Mouse (Mus musculus) midbrain, embryonic 14.5 days (tissue): ENCODE data around the gene Mpv17. TPM values are rescaled to one million over a fixed set of nuclear protein-coding genes. Genes with fewer than 3 reads are reported as not detected.

ENCODE experiments used
- ATAC-seq: fragments of 200-750 bp; cut with Nextera tagmentation; 2 replicates; pipeline ENCODE4 v1.8.0; 2017; ENCODE audit warnings: moderate number of reproducible peaks, moderate library complexity; ENCODE audit not compliant: low FRiP score, low TSS enrichment
- DNase-seq: peaks from one replicate; pipeline ENCODE4 v3.0.0-alpha.2; 2015
- H3K27ac ChIP-seq: fragments of 300-500 bp; sonication (generic); replicated peaks from 2 replicates; pipeline ENCODE4 v1.5.1; 2014; ENCODE audit warnings: mild to moderate bottlenecking, low read depth, low read length, moderate library complexity
- H3K27me3 ChIP-seq: fragments of 300-500 bp; sonication (generic); 2 replicates; pipeline ENCODE4 v1.6.1; 2014; ENCODE audit warnings: low read length, control low read depth, mixed read lengths; ENCODE audit not compliant: control insufficient read depth, insufficient read depth
- H3K36me3 ChIP-seq: fragments of 300-500 bp; sonication (generic); 2 replicates; pipeline ENCODE4 v1.6.1; 2014; ENCODE audit warnings: low read length, control low read depth; ENCODE audit not compliant: control insufficient read depth, insufficient read depth
- H3K4me1 ChIP-seq: fragments of 300-500 bp; sonication (generic); 2 replicates; pipeline ENCODE4 v1.6.1; 2014; ENCODE audit warnings: mild to moderate bottlenecking, antibody characterized with exemption, low read length, control low read depth; ENCODE audit not compliant: control insufficient read depth, insufficient read depth
- H3K4me2 ChIP-seq: fragments of 300-500 bp; sonication (generic); 2 replicates; pipeline ENCODE4 v1.6.1; 2014; ENCODE audit warnings: mild to moderate bottlenecking, low read length, moderate library complexity
- H3K4me3 ChIP-seq: fragments of 300-500 bp; sonication (generic); replicated peaks from 2 replicates; pipeline ENCODE4 v1.5.1; 2014; ENCODE audit warnings: low read depth, low read length
- H3K9ac ChIP-seq: fragments of 300-500 bp; sonication (generic); replicated peaks from 2 replicates; pipeline ENCODE4 v1.6.1; 2014; ENCODE audit warnings: mild to moderate bottlenecking, low read length, moderate library complexity
- H3K9me3 ChIP-seq: fragments of 300-500 bp; sonication (generic); 2 replicates; pipeline ENCODE4 v1.6.1; 2016; ENCODE audit warnings: low read length, control low read depth, mixed read lengths; ENCODE audit not compliant: control insufficient read depth
- whole genome bisulfite sequencing: fragments of 180-500 bp; shearing (Covaris S2); extraction: QIAGEN DNeasy Blood & Tissue Kit; methylation state at CpG from one replicate; pipeline ENCODE4 v1.1.7; 2014; 5-methylcytosine and 5-hydroxymethylcytosine counted together
- polyA plus RNA-seq: library from polyadenylated mRNA; unstranded; fragments of >200 nt; fragmentation: Nextera tagmentation; extraction: Ambion mirVana; gene quantifications from 2 replicates; pipeline ENCODE4 v1.2.1, GENCODE M21; 2014

Gene Mpv17
- polyA plus RNA-seq: 49.0 and 49.9 TPM in 2 replicates

- peak; percentile 92 for ATAC-seq
- Histone ChIP-seq H3K4me1 (peaks cover 6% of the 10 kb centered on the region; the same call in 1 of the 2 replicates), H3K9me3 (no peaks in the 10 kb centered on the region), H3K4me3 (peak within 1 kb of the TSS; percentile 68), H3K9ac (peak within 1 kb of the TSS; percentile 75), H3K27ac (peak within 1 kb of the TSS; percentile 72), H3K4me2 (peak within 1 kb of the TSS; percentile 65), H3K27me3 (no peaks in the 10 kb centered on the region), H3K36me3 (peaks cover 40% of the 10 kb centered on the region)
- peak; percentile 91 for DNase-seq
- 0% methylated on average over 19 of the region's 19 CpGs for WGBS
Observed at GRCm38 (mm10) chr5:31154152-31154553, at the start of gene Mpv17. Gene Mpv17 (minus strand): TSS chr5:31154251.

GRCm38 (mm10) chr5:31202933-31203332 lies 48.9 kb upstream of the Mpv17 start:
- Histone ChIP-seq H3K27ac (peak overlapping the region; percentile 82), H3K9ac (no peak overlapping the region), H3K4me3 (peak overlapping the region; percentile 80), H3K4me1 (peaks cover 10% of the 10 kb centered on the region; the same call in 1 of the 2 replicates), H3K9me3 (peaks cover 5% of the 10 kb centered on the region), H3K27me3 (no peaks in the 10 kb centered on the region), H3K4me2 (peak overlapping the region; percentile 64), H3K36me3 (peaks cover 78% of the 10 kb centered on the region)
- DNase-seq (no peak), ATAC-seq (no peak)
- 87% methylated on average over 7 of the region's 7 CpGs for WGBS

- ATAC-seq (peak; percentile 97), DNase-seq (peak; percentile 98)
- WGBS: under 1% methylated on average over 51 of the region's 53 CpGs
- Histone ChIP-seq H3K9me3 (peaks cover 5% of the 10 kb centered on the region), H3K4me2 (peak within 1 kb of the TSS; percentile 65), H3K27ac (peak within 1 kb of the TSS; percentile 82), H3K9ac (peak within 1 kb of the TSS; percentile 78), H3K27me3 (no peaks in the 10 kb centered on the region), H3K4me1 (peaks cover 10% of the 10 kb centered on the region; the same call in 1 of the 2 replicates), H3K36me3 (peaks cover 79% of the 10 kb centered on the region), H3K4me3 (peak within 1 kb of the TSS; percentile 80)
Observed at GRCm38 (mm10) chr5:31201742-31202590, 47.9 kb upstream of the Mpv17 start, which contains the start of gene Zfp513. Gene Zfp513 (minus strand): TSS chr5:31202303.

- Histone ChIP-seq H3K9me3 (peaks cover 5% of the 10 kb centered on the region), H3K9ac (peak overlapping the region; percentile 78), H3K27ac (peak overlapping the region; percentile 82), H3K4me1 (peaks cover 10% of the 10 kb centered on the region; the same call in 1 of the 2 replicates), H3K36me3 (peaks cover 80% of the 10 kb centered on the region), H3K4me2 (peak overlapping the region; percentile 65), H3K27me3 (no peaks in the 10 kb centered on the region), H3K4me3 (peak overlapping the region; percentile 80)
- WGBS: 18% methylated on average over 13 of the region's 13 CpGs
- no peak for ATAC-seq
- DNase-seq: no peak
Observed at GRCm38 (mm10) chr5:31201042-31201741, 47.1 kb upstream of the Mpv17 start.

- no peak overlapping the region for H3K9ac ChIP-seq
- H3K9me3 ChIP-seq: peaks cover 5% of the 10 kb centered on the region
- peak overlapping the region; percentile 1; the same call in 1 of the 2 replicates for H3K4me3 ChIP-seq
- no peak overlapping the region for H3K27ac ChIP-seq
- 91% methylated on average over 27 of the region's 27 CpGs for WGBS
- no peak for ATAC-seq
- peaks cover 80% of the 10 kb centered on the region for H3K36me3 ChIP-seq
- no peak for DNase-seq
- H3K4me2 ChIP-seq: peak overlapping the region; percentile 65
- H3K4me1 ChIP-seq: peaks cover 10% of the 10 kb centered on the region; the same call in 1 of the 2 replicates
- no peaks in the 10 kb centered on the region for H3K27me3 ChIP-seq
Observed at GRCm38 (mm10) chr5:31200327-31200768, 46.3 kb upstream of the Mpv17 start.

- H3K4me2 ChIP-seq: no peak overlapping the region
- ATAC-seq (no peak), DNase-seq (no peak)
- H3K36me3 ChIP-seq: peaks cover 80% of the 10 kb centered on the region
- no peak overlapping the region for H3K27ac ChIP-seq
- peaks cover 10% of the 10 kb centered on the region; the same call in 1 of the 2 replicates for H3K4me1 ChIP-seq
- H3K9ac ChIP-seq: no peak overlapping the region
- 84% methylated on average over 9 of the region's 9 CpGs for WGBS
- peaks cover 5% of the 10 kb centered on the region for H3K9me3 ChIP-seq
- peak overlapping the region; percentile 1; the same call in 1 of the 2 replicates for H3K4me3 ChIP-seq
- no peaks in the 10 kb centered on the region for H3K27me3 ChIP-seq
Observed at GRCm38 (mm10) chr5:31199893-31200292, 45.8 kb upstream of the Mpv17 start.

- ATAC-seq (no peak), DNase-seq (no peak)
- Histone ChIP-seq H3K27ac (no peak overlapping the region), H3K27me3 (no peaks in the 10 kb centered on the region), H3K4me1 (peaks cover 10% of the 10 kb centered on the region), H3K9ac (no peak overlapping the region), H3K4me3 (no peak overlapping the region), H3K9me3 (peaks cover 5% of the 10 kb centered on the region), H3K36me3 (peaks cover 80% of the 10 kb centered on the region), H3K4me2 (no peak overlapping the region)
- 92% methylated on average over 19 of the region's 19 CpGs for WGBS
Observed at GRCm38 (mm10) chr5:31199321-31199892, 45.4 kb upstream of the Mpv17 start.

GRCm38 (mm10) chr5:31198616-31199320 lies 44.7 kb upstream of the Mpv17 start:
- H3K9me3 ChIP-seq: peaks cover 5% of the 10 kb centered on the region
- peaks cover 15% of the 10 kb centered on the region for H3K4me1 ChIP-seq
- no peak overlapping the region for H3K4me2 ChIP-seq
- H3K27ac ChIP-seq: no peak overlapping the region
- DNase-seq (no peak), ATAC-seq (no peak)
- peaks cover 74% of the 10 kb centered on the region for H3K36me3 ChIP-seq
- no peak overlapping the region for H3K9ac ChIP-seq
- 84% methylated on average over 5 of the region's 5 CpGs for WGBS
- no peak overlapping the region for H3K4me3 ChIP-seq
- no peaks in the 10 kb centered on the region for H3K27me3 ChIP-seq
